Mouse (Mus musculus) kidney, adult 18-20 months (tissue): Measurements from ENCODE around the gene Slc7a6.
A peak's percentile ranks its signal among the peaks of the same experiment; 100 is the strongest.

Experiments
- DNase-seq: peaks from one replicate; pipeline ENCODE4 v3.0.0; 2021

Gene Slc7a6

DNA sequence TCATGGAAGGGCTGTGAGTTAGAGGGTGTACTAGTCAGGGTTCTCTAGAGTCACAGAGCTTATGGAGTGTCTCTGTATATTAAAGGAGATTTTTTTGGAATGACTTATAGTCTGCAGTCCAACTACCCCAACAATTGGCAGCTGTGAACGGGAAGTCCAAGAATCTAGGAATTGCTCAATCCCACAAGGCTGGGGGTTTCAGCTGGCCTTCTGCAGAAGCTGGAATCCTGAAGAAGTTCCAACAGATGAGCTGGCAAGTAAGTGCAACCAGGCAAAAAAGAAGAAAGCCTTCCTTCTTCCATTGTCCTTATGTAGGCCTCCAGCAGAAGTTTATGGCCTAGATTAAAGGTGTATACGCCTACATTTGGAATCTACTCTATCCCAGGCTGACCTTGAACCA lies 23.3 kb upstream of the Slc7a6 start:
- no peak for DNase-seq

DNA sequence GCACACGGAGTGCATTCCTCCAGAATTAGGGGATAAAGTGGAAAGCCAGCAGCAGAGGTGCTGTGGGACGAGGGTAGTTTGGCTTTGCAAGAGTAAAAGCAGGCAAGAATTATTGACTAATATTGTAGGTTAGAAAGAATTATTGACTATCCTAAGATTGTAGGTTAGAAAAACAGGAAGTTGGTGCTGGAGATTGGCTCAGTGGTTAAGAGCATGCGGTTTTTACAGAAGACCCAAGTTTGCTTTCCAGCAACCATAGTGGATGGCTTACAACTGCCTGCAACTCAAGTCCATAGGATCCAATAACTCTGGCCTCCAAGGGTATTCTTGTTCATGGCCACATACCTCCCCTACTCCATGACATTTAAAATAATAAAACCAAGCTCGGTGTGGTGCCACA lies 22.6 kb upstream of the Slc7a6 start:
- no peak for DNase-seq

DNA sequence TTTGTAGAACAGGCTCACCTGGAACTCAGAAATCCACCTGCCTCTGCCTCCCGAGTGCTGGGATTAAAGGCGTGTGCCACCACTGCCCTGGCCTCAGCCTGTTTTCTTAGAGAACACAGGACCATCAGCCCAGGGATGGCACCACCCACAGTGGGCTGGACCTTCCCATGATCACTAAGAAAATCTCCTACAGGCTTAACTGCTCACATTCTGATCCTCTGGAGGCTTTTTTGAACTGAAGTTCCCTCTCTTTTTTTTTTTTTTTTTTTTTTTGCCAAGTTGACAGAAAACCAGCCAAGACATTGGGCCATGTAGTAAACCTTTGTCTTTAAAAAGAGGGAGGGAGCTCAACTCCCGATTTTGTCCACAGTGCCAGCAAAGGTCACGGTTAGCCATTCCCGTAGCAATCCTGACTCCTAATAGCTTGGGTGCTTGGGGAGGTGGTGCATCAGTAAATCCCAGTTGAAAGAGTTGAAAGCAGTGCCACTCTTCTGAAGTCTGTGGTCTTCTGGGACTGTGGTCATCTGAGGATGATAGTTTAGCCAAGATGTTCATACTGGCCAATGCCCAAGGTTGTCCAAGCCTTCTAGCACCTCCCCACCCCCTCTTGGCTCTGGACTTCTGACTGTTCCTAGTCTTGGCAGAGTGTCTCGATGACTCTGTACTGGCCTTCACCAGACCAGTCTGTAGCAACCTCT lies 20.6 kb upstream of the Slc7a6 start:
- no peak for DNase-seq

DNA sequence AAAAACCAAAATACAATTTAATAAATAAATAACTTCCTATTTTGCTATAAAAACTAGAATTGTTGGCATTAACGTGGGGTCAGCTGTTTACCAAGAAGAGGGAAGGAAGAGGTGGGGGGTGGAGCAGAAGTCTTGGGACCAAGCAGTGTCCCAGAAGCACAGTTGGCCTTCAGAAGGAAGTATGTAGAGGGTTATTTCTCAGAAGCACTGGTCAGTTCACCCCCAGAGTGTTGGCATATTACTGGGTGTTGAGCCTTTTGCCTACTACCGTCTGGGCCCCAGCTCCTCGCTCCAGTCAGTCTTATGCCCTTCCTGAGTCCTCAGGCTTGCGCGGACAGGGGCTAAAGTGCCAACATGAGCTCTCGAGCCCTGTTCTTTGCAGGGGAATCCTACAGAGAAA lies 19.6 kb upstream of the Slc7a6 start:
- DNase-seq = no peak

DNA sequence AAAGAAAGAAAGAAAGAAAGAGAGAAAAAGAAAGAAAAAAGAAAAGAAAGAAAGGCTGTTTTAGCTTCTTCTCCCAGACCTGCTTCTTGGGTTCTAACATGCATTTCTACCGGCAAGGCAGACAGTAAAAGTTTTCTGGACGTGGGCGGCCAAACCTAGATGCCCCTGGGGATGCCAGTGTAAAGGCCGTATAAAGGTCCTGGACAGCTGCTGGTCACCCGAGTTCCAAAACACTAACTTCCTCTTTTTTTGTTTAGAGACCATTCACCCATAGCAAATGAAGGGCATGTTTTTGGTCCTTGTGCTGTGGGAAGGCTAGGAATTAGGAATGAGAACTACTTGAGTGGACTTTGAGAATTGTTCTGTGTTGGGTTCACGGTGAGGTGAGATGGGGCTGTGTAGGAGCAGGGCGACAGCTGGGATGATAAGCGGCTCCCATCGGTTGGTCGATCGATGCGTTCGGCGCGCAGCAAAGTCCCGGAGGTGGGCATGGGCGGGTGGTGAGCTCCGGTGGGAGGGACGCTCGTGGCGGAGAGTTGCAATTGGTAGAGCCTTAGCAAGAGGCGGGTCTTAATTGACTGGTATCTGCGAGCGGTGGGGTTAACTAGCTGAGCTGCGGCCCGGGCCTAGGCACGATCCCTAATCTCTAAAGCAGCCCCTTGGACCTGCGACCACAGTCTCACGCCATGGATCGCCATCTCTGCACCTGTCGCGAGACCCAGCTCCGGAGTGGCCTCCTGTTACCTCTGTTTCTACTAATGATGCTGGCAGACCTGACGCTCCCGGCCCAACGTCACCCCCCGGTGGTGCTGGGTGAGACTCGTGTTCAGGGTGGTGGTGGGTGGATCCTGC lies 18.6 kb upstream of the Slc7a6 start, which contains the start of gene Pla2g15:
Pla2g15 (plus strand) TSS at position 599 of the 852 bp plus-strand sequence.
- DNase-seq = peak; percentile 91

DNA sequence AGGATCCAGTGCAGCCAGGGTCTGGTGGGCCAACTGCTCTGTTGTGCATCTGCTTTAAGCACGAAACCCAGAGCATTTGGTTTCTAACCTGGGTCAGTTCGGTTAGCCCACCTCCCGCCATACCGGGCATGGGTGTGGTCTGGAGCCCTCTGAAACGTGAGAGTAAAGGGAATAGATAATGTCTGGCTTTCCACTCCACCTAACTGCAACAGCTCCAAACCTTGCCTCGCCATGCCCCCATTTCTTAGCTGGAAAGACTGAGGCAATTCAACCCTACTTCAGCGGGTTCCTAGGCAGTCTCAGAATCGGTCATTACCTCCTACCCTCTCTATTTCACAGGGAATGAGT lies 18.0 kb upstream of the Slc7a6 start:
- DNase-seq = no peak

DNA sequence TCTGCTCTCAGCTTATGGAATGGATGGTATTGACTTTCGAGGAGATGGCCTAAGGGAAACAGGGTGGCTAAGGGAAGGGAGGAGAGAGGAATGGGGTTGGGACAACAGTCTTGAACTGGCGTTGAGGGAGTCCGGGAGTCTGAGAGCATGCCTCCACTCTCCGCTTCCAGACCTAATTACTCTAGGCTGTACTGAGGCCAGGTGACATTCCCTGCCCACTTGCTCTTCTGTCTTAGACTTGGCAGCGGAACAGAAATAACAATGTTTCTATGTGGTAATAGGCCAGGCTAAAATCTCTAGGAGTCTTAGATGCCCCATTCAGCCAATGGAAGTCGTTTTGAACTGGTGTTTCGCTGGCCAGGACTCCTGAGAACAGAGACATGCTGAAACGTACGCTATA lies 17.6 kb upstream of the Slc7a6 start:
- no peak for DNase-seq

DNA sequence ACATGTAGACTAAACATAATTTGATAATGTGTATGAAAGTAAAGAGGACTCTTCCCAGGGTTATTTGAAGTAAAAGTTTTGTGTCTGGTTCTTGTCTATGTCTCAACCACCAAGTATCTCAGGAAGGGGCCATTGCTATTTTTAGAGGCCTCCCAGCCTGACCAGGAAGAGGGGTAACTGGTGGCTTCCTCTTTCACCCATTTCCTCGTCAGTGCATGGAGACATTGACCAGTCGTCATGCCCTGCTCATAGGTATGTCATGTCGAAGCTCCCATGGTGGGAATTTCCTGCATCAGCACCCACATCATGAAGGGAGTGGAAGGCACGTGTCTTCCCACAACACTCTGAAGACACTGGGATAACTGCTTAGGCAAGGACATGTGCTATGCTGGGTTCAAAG lies 15.8 kb upstream of the Slc7a6 start:
- no peak for DNase-seq

DNA sequence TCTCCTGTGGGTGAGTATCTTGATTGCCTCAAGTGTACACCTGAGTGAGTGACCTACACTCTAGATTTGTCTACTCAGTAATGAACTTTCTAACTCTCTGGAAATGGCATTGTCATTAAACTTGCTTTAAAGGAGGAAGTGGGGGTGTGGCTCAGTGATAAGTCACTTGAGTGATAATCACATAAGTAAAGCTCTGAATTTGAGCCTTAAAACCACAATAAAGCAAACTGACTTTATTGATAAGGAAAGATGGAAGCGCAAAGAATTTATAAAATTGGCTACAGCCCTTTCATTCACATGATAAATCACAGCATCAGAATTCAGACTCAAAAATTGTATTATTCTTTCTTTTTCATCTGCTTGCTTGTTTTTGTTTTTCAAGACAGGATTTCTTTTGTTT lies 11.2 kb upstream of the Slc7a6 start:
- DNase-seq = no peak

DNA sequence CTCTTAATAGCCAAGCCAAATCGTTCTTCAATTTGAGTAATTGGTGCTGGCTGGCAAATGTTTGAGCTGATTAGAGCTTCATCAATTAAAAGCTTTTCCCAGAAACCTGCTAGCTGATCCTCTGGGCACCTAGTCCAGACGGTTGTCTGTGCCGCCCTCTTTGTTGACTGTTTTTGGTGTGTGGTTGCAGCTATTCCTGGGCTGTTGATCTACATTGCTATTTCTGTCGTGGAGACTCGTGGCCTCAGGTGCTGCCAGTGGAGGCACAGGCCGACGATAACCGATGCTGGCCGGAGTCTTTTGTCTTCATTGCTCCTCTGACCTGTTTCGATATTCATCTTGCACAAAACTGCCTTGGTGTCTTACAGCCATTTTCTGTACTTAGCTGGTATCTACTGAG lies 10.3 kb upstream of the Slc7a6 start:
- no peak for DNase-seq

DNA sequence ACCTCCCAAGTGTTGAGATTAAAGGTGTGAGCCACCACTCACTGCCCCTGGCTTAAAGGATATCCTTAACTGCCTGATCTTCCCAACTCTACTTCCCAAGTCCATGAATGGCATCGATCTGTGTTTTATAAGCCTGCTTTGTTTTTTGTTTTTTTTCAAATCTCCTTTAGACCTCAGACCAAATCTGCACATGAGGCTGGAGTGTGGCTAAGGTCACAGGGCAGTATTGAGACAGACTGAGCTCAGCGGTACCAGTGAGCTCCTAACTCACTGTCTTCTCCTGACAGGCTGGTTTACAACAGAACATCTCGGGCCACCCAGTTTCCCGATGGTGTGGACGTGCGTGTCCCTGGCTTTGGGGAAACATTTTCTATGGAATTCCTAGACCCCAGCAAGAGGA lies 8.8 kb upstream of the Slc7a6 start:
- no peak for DNase-seq

DNA sequence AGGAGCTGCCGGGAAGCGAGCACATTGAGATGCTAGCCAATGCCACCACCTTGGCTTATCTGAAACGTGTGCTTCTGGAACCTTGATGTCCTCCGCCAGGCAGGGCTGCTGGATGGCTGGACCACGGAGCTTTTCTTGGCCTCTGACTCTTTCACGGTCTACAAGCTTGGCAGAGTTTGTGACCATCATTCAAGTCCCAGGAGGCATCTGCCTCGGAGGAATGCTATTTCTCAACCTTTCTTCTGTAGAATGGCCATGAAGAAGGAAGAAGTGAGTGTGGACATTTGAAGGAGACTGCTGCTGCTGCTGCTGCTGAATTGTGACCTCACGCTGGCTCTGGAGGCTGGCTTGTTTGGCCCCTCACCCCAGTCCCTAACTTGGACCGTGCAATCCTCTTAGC lies 5.4 kb upstream of the Slc7a6 start:
- DNase-seq = no peak

DNA sequence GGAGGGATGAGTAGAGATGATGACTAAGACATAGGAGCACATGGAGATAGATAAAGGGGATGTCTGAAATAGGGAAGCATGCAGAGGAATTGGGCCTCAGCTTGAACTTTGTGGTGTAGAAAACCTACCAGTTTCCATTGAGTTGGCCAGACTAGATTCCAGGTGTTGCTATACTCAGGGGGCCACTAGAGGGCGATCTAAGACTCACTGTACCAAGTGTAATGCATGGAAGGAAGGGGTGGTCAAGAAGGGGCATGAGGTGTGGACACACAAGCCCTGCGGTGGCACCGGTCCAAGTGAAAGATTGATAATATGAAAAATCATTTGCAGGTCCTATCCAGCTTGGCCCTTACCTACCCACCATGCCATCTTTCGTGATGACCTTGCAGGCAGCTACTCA lies 3.2 kb upstream of the Slc7a6 start:
- DNase-seq = peak; percentile 80

DNA sequence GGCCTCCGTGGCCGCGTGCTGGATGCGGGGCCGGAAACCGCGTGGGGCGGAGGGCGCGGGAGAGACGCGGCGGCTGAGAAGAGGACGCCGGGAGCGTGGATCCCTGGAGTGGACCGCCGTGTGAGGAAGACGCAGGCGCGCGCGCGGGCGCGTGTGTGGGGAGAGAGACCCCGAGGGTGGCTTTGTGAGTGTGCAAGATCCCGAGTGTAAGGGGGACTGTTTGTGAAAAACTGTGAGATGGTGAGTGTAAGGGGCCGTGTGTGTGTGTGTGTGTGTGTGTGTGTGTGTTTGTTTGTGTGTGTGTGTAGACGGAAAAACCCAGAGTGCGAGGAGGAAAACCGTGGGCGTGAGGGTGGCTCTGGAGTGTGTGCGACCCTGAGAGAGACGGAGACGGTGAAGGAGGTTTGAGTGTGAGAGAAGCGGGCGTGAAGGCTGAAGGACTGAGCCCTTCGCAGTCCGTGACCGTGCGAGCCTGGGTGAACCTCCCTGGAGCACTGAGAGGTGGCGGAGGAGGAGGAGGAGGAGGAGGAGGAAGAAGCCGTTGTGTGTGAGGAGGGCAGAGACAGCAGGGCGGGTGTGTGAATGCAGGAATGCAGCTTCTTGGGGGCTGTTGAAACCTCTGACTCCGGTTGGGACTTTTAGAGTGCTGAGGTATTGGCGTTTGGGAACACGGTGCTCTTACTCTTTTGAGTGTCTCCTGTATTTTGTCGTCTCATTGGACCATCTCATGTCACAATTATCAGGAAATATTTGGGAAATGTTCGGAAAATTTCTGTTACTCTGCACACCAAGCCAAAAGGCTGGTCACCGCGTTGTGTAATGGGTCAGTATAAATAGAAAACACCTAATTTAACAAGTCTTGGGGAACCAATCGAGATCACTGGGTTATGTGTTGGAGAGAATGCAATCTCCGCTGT lies 618 bp downstream of the Slc7a6 start:
- peak; percentile 30 for DNase-seq

DNA sequence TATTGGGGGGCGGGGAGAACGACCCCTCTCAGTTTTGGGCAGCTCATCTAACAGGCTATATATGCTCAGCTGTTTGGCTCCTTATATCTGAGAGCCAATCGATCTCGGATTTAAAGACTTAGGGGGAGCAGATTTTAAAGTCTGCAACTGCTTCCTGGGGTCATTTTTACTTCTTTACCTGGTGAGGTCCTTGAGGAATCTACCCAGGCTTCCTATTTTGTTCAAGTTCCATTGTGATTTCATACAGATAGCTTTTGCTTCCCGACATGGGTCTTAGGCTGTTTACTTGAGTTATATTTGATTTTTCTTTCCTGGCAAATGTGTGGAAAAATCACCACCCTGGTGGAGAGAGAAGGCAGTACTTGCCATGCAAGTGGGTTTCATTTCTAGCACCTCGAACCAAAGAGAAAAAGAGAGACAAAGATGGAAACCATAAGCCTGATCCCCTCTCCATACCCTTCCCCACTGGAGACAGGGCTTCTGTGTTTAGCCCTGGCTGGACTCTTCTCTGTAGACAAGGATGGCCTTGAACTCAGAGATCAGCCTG lies 1.4 kb downstream of the Slc7a6 start:
- DNase-seq = no peak

DNA sequence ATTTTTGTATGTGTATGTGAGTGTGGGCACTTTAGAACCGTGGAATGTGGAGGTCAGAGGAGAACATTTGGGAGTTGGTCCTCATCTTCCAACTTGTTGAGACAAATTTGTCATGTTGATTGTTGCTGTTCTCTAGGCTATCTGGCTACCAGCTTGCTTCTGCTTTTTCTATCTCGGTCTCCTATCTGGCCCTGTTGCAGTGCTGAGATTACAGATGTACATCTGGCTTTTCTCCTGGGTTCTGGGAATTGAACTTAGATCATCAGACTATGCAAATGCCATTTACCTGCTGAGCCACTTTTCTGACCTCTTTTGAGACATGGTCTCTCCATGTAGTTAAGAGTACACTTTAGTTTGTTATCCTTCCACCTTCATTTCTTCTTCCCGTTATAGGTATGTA lies 4.9 kb downstream of the Slc7a6 start:
- no peak for DNase-seq

DNA sequence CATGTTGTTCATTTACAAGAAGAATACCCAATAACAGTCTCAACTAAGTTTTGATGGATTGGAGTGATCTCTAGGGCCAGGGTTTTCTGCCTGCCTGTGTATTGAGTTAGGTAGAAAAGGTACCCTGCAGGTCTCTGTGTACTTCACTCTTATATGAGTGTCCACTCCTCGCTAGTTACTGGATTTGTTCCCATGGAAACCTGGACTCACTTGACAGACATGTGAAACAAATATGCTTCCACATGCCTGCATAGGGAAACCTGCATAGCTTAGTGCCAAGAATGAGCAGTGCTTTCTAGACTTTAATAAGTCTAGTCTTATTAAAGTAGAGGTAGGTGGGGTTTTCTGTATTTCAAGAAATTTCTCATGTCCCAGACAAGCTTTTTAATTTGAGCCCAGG lies 8.2 kb downstream of the Slc7a6 start:
- no peak for DNase-seq

DNA sequence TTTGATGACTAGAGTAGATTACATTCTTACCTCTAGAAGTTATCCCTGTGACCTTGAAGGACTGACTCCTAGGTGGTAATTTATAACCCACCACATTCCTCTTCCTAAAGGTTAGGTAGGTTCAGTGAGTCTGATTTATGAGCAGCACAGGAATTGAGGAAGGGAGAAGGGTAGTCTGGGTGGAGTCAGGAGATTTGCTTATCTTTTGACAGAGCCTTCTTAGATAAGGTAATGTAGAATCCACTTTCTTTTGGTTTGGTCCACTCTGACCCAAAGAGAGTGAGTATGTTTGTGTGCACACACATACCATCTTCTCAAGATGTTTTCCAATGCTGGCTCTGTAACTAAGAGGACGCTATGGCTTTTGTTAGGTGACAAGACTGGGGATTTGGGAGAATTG lies 8.9 kb downstream of the Slc7a6 start:
- no peak for DNase-seq

DNA sequence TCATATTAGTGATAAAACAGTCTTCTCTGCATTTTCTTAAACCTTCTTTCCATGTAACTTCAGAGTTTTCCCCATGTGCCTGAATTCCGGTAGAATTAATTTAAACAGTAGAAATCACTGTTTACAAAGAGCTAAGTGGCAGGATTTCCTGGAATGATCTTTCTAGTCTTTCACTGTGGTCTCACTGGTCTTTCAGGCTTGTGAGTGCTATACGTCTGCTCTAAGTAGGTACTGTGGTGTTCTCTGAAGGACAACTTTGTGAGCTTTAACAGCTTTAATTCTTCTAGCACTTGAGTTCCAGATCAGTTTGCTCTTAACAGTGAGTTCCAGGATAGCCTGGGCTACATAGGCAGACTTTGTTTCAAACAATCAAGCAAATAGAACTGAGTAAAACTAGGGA lies 9.8 kb downstream of the Slc7a6 start:
- no peak for DNase-seq

DNA sequence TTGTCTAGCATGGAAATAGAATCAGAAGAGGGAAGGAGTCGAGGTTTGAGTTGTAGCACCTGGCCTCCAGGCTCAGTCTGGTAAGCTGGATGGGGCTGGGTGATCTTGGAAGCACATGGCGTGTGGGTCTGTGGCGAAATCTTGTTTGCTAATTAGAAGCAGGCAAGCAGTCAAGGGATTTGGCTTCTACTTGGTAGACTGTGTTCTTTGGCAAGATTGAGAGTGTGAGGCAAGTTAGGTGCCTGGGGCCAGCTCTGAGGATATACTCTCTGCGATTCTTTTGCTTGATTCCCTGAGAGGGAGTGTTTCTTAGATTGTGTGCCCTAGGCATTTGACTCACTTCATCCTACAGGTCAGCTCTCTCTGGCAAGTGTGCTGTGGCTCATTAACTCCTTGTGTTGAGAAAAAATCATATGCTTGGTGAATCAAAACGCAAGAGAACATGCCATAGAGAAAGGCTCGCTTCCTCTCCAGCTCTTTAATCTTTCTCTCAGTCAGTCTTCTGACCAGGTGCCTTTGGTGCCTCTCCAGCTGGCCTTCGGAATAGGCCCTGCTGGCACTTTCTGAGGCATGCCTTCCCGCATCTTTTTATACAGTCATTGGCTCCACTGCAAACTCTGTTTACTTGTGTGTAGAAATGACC lies 17.1 kb downstream of the Slc7a6 start:
- DNase-seq = peak; percentile 21

DNA sequence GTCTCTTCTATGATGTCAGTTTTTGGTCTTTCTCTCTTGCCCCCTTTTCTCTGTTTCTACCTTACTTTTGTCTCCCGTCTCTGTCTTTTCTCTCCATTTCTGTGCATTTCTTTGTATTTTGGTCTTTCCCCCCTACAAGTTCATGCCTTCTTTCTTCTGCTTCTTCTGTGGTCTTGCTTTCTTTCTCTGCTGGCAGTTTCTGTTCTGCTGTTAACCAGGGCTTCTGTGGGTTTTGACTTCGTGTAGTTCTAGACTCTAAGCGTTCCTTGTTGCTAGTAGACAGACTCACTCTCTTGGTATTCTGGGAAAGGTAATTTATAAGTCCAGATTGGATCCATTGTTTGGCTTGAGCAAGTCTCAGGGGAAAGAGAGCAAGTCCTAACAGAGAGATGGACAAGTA lies 17.7 kb downstream of the Slc7a6 start:
- no peak for DNase-seq

DNA sequence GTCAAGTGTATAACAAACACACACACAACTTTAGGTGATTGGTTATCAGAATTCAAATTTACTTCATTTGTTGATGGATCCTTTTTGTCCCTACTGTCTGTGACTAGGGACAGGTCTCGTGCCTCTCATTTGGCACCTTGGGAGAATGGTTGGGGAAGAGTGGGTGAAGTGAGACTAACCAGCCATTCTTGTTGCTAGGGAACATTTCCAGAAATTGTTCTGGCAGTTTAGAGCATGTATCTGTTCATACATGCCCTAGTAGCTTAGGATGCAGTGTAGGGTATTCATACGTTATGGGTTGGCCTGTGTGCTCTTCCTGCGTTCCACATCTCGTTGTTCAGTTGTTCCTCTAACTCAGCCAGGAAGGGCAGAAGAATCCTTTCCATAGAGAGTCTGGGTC lies 20.5 kb downstream of the Slc7a6 start:
- no peak for DNase-seq

DNA sequence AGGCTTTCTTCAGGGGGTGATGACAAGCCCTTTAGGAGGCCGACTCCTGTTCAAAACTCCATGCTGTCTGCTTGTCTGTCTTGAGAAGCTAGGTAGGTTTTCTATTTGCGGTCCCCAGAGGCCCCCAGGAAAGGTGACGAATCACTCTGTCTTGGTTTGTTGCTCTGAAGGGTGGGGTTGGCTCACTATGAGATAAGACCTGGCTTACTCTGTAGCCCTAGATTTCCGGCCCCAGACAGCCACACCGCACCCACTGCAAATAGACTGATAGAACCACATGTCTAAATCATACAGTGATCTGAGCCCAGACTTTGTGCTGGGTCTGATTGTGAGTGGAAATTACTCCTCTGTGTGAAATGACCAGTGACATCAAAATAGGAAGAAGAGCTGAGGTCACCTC lies 23.0 kb downstream of the Slc7a6 start:
- no peak for DNase-seq
